Mouse (Mus musculus) bone marrow macrophage, adult 2 months (primary cell): ENCODE data around the gene Fxr2.

Experiments
- CTCF ChIP-seq: IDR thresholded peaks from 2 replicates; pipeline ENCODE4 v1.5.1; 2012; ENCODE audit warnings: low read depth, mild to moderate bottlenecking, low read length, moderate library complexity
- POLR2A ChIP-seq: IDR thresholded peaks from 2 replicates; pipeline ENCODE4 v1.6.1; 2012; ENCODE audit warnings: mild to moderate bottlenecking, low read depth, low read length, borderline replicate concordance

- no peak for TF ChIP-seq CTCF
- no peak for TF ChIP-seq POLR2A
Measured at GRCm38 (mm10) chr11:69604347-69604746, 28.4 kb upstream of the Fxr2 start.
